Mouse (Mus musculus) testis, postnatal 10 days (tissue): ENCODE measurements at regions not wholly inside any gene's neighbourhood (a gene's known extent, or its start where the extent isn't known, plus 50 kb on each side); places are given as distances from the start of the nearest gene placed in this dataset.

Experiments
- DNase-seq: peaks from one replicate; pipeline ENCODE4 v3.0.0; 2021; ENCODE audit warnings: low spot score

- DNase-seq, result no peak
Measured at GRCm38 (mm10) chr13:31504316-31504715, 51.6 kb upstream of the Foxq1 start.

- no peak for DNase-seq
Measured at GRCm38 (mm10) chr13:31505386-31505785, 50.5 kb upstream of the Foxq1 start.
